Mouse (Mus musculus) gastrocnemius, adult 18-20 months (tissue): ENCODE results near the gene Chn1. TPM values are rescaled to one million over a fixed set of nuclear protein-coding genes. Genes with fewer than 3 reads are reported as not detected.

Experiments
- DNase-seq: peaks from one replicate; pipeline ENCODE4 v3.0.0; 2021; ENCODE audit warnings: low spot score
- total RNA-seq, 2 experiments: library from RNA; stranded (reverse); gene quantifications; 2 replicates each; pipeline ENCODE4 v1.2.3; 2021

The Chn1 gene
- total RNA-seq, 2 experiments from 2014 or later, result 3.0 to 3.5 TPM

DNA sequence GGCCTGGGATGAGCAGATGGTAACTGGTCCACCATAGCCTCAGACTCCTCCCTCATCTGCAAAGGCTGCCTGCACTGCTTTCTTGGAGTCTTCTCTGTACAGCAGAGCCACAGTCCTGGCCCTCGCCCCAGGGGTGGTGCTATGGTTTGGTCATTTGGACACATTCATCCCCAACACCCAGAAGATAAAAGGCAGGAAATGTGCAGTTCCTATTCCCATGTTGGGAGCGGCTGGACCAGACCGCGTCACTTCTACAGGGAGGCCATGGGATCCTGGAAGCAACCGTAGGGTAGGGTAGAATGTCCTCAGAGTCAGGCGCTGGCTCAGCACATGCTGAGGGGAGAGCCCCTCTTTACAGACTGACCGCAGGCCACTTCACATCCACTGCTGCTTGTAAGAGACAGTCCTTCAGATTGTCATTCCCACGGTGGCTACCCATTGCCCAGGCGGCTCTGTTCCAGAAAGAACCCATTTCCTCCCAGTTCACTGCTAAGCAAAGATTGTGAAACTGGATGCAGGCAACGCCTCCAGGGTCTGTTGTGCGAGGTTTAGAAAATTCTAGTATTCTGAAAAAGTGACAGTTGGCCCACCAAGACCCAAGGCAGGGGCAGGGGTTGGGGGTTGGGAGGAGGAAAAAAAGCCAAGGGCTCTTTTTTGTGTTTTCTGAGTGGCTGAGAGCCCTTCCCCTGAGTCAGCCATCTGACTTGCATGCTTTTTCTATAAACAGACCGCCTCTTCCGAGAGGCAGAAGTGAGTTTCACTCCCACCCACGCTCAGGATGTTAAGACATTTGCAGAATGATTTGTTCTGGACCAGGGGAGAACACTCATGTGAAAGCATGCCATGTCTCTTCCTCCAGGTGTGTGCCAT is 182.7 kb downstream of the Chn1 start:
- DNase-seq, result peak; percentile 58

DNA sequence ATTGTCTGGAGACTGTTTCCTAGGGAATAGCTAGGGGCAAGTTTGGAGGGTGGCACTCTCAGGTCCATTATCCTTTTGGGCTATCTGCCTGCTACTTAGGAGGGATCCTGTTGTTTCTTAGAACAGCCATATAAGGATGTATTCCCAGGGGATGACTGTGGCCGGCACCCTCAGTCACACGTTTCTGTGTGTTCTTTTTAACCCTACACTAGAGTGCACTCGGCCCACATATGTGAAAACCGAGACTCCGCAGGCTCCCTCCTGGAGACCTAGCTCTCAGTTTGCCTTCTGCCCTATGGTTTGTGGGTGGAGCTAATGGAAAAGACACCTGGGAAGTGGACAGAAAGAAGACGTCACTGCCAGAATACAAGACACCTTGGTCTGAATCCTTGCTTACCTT is 183.9 kb downstream of the Chn1 start:
- DNase-seq, result no peak

DNA sequence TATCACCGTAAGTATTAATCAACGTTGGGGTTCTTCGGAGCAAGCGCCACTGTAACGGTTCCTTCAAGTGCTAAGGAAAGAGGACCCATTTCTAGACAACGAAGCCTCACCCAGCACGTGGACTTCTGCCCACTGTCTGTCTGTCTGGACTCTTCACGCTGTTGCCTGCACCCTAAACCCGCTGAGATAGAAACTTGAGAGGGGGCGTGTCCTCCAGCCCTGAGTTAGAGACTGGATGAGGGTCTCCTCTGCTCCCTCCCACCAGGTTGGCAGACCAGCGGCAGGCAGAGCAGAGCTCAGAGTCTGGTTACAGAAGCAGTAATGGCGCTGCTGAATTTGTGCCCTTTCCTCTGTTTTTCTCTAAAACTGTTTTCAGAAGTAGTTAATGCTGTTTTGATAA is 185.0 kb downstream of the Chn1 start:
- DNase-seq, result no peak

- no peak for DNase-seq
Measured at GRCm38 (mm10) chr2:73588951-73589350, 186.2 kb downstream of the Chn1 start.

DNA sequence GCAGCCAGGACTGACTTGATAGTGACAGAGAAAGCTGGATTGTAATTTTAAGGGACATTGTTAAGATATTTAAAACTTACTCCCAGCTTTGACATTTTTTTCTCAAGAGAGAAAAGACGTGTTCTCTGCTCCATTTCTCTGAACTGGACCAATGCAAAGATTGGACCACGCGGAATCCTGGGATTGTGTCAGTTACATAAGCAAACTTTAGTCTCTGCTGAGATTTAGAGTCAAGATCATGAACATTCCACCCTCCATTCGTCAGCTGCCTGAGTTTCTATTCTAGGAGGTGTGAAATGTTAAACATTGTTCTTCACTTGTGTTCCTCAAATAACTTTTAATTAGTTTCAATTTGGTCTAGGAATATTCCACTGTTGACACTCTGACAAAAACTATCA is 188.0 kb downstream of the Chn1 start:
- no peak for DNase-seq

DNA sequence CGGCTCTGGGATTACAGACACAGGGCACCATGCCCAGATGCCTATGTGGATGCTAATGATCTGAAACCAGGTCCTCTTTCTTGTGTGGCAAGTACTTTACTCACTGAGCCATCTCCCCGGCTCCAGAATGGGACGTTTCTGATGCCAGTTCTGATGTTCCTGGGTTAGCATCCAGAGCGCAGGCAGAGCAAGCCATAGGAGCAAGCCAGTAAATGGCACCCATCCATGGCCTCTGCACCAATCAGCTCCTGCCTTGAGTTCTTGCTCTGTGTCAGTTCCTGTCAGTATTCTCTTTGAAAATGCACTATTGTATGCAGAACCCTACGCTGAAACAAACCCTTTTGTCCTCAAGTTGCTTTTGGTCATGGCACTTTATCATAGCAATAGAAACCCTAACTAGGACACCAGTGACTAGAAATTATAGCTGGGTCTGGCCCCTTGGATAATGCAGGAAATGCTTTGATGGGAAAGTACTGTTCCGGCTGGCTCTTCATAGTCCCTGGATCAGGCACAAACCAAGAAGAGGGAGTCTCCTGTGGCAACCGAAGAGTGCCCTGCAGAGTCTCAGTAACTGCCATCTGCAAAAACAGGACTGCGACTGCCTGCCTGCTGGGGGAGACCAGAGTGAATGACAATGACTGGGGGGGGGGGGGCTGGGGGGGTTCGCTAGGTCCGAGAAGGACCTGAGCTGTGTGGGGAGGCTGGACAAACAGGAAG is 188.6 kb downstream of the Chn1 start:
- DNase-seq, result no peak

DNA sequence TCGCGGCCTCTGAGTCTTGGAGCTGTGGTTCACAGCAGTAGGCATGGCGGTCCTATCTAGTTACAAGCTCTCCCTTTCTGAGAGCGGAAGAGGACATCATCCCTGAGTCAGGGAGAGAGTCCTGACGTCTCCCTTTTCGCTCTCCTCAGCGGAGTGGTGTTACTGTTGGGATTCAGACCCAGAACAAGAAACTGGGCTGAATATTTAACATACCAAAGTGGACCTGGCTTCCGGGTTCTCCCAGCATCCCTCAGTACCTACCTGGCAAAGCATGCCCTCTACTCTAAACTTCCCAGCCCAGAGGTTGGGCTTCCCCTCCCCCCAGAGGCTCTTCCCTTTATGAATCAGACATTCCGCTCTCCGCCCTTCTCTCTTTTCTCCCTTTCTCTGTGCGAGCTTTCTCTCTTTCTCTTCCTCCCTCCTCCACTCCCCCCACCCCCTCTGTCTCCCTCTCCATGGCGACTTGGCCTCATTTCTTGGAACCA is 189.8 kb downstream of the Chn1 start:
- DNase-seq, result peak; percentile 14

DNA sequence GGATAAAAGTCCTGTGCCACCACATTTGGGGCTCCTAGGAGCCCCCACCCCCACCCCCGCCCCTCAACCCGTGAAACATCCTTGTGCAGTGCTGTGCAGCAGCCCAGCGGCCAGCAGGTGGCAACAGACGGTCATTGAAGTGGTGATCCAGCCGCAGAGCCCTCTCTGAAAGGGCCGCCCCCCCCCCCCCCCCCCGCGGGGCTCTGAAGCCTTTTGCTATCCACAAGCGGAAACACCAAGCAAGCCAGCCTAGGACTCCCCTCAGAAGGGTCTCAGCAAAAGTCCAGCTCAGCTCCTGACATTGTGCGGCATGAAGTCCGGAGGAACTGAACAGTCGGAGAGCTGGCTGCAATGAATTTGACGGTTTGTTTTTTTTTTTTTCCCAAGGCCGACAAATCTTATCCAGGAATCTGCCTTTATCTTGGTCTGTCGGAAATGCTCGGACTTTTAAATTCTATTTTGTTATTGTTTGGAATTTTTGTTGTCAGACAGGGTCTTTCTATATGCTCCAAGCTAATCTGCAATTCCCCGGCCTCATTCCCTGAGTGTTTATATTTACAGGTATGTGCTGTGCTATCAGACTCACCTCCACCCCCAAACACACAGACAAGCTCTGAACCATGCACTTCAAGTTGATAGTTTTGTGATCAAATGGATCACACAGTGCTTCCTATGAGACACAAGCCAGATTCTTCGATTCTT is 190.3 kb downstream of the Chn1 start:
- peak; percentile 74 for DNase-seq

- no peak for DNase-seq
Measured at GRCm38 (mm10) chr2:73580720-73581119, 194.4 kb downstream of the Chn1 start.

- no peak for DNase-seq
Measured at GRCm38 (mm10) chr2:73580166-73580565, 195.0 kb downstream of the Chn1 start, which contains the start of gene Chrna1. Gene Chrna1, minus strand, starts transcription at chr2:73580338.

DNA sequence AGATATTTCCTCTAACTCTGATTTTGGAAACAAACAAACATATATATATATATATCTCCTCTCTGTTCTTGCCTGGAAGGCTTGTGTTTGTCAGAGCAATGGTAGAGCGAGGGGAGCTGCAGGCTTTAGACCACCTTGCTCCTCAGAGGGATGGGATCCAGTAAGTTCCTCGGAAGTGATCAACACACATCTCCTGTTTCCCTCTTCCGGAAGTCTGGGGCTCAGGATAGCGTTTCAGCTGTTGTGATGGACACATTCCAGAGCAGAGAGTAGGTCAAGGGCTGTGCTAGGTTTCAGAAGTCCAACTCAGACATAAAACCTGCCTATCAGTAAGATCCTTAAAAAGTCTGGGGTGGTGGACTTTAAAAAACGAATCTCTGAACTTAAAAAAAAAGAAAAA is 196.0 kb downstream of the Chn1 start:
- peak; percentile 22 for DNase-seq

GRCm38 (mm10) chr2:73574418-73574817 is 200.7 kb downstream of the Chn1 start:
- DNase-seq, result no peak

GRCm38 (mm10) chr2:73573556-73573955 is 201.6 kb downstream of the Chn1 start:
- DNase-seq, result no peak

GRCm38 (mm10) chr2:73572539-73573372 is 202.4 kb downstream of the Chn1 start:
- DNase-seq, result peak; percentile 45

DNA sequence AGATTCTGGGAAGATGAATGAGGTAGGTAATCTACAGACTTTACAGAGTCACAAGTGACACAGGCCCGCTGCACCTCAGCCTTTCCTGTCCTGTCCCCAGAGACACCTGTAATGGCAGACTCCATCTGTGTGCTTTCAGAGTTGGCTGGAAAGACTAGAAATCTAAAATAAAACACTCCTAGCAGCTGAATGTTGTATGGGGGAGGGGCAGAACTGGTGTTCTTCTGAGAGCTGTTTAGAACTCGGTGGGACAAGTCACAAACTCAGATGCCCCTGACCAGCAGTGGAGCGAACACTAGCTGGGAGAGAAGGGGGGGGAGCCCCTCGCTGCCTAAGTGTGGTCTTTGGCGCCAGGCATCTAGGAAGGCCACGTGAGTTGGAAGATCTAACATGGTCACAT is 203.2 kb downstream of the Chn1 start:
- no peak for DNase-seq

DNA sequence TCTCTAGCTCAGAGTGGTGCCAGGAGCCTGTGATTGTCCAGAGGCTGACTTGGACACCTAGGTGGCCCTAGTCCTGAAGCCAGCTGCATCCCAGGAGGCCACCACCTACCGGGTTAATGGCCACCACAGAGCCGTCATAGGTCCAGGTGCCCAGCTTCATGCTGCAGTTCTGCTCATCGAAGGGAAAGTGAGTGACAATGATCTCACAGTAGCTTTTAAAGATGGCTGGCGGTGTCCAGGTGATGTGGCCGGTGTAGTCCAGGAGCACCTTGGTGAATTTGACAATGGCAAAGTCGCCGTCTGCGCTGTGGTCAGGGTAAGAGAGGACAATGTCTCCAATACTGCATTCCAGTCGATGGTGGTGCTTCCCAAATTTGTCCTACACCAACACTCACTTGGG is 203.8 kb downstream of the Chn1 start:
- no peak for DNase-seq

DNA sequence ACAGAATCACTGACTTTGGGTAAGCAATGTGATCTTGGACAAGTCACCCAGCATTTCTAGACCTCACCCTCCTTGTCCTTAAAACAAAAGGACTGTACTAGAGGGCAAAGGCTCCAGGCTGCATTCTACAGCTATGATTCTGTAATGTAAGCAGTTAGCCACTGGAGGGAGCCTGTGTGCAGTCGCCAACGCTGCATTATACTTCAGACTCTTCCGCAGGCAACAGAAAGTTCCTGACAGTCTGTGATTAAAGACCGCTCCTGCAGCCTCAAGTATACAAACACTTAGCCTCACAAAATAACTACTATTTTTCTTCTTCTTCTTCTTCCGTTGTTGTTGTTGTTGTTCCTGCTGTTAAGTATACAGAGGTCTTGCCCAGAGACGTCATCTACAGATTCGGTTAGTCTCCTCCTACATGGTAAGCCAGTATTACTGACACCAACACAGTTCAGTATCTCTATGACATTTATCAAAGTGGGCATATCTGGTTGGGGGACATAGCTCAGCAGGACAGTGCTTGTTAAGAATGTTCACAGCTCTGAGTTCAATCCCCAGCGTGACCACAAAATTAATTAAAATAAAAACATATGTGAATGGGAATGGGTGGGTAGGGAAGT is 208.0 kb downstream of the Chn1 start:
- DNase-seq, result peak; percentile 59

GRCm38 (mm10) chr2:73566162-73566561 is 209.0 kb downstream of the Chn1 start:
- no peak for DNase-seq

GRCm38 (mm10) chr2:73563690-73564089 is 211.5 kb downstream of the Chn1 start:
- no peak for DNase-seq

- DNase-seq, result no peak
Measured at GRCm38 (mm10) chr2:73562656-73563055, 212.5 kb downstream of the Chn1 start.

- peak; percentile 15 for DNase-seq
Measured at GRCm38 (mm10) chr2:73561665-73562063, 213.5 kb downstream of the Chn1 start.
